Mouse (Mus musculus): ENCODE results near the gene Ahdc1. TPM values are rescaled to one million over a fixed set of nuclear protein-coding genes. Genes with fewer than 3 reads are reported as not detected.

The Ahdc1 gene
- total and polyA plus RNA-seq, 3 experiments = 2.5 to 8.8 TPM; not detected in 1

GRCm38 (mm10) chr4:132988581-132989355 is 22.3 kb upstream of the Ahdc1 start:
- Histone ChIP-seq H3K4me1 (ENCODE audit: control insufficient read depth in 1 of 2, insufficient read depth in 2 of 2, low read length in 2 of 2) (peaks cover 0 to 6% of the 10 kb centered on the region in 2 experiments; a peak in 1 of 4 replicates), H3K79me2 (ENCODE audit: control insufficient read depth, insufficient read depth, low read length, poor library complexity) (no peaks in the 10 kb centered on the region), H3K27ac (ENCODE audit: control insufficient read depth, low read depth, low read length) (no peak overlapping the region), H3K36me3 (ENCODE audit: control insufficient read depth in 1 of 2, insufficient read depth in 2 of 2, low read length in 2 of 2) (no peaks in the 10 kb centered on the region; a peak in 1 of 4 replicates), H3K9me3 (replicated peaks; ENCODE audit: insufficient read depth, low read length) (no peaks in the 10 kb centered on the region), H3K4me3 (ENCODE audit: control insufficient read depth in 1 of 2, insufficient read depth in 1 of 2, low read depth in 2 of 2, low read length in 2 of 2) (no peak overlapping the region), H3K9ac (ENCODE audit: control insufficient read depth, low read depth, low read length, poor library complexity, severe bottlenecking) (no peak overlapping the region), H3K27me3 (ENCODE audit: control insufficient read depth in 1 of 2, insufficient read depth in 2 of 2, low read length in 2 of 2) (peaks cover 0 to 4% of the 10 kb centered on the region in 2 experiments; a peak in 2 of 4 replicates)
- DNase-seq (ENCODE audit: low read depth, low spot score) = peak; percentile 66
- TF ChIP-seq POLR2A (IDR thresholded peaks at IDR 0.05; ENCODE audit: control insufficient read depth in 1 of 2, insufficient read depth in 1 of 2, low read depth in 1 of 2, low read length in 2 of 2, poor library complexity in 1 of 2) = no peak
- no peak for TF ChIP-seq USF2 (IDR thresholded peaks at IDR 0.05; ENCODE audit: borderline replicate concordance in 1 of 2, insufficient read depth in 1 of 2, low read depth in 1 of 2, low read length in 2 of 2)
- peak; percentile 15; the same call in 1 of the 2 replicates for TF ChIP-seq TAL1 (IDR thresholded peaks at IDR 0.05; ENCODE audit: low read length)
- TF ChIP-seq RCOR1 (IDR thresholded peaks at IDR 0.05; ENCODE audit: low read depth, low read length) = no peak
- TF ChIP-seq TCF12 (IDR thresholded peaks at IDR 0.05; ENCODE audit: low read depth, low read length) = peak; percentile 72
- peak; percentile 91 for TF ChIP-seq ZNF384 (IDR thresholded peaks at IDR 0.05; ENCODE audit: low read depth, low read length)
- no peak for TF ChIP-seq SMC3 (IDR thresholded peaks at IDR 0.05; ENCODE audit: low read depth, low read length)
- no peak for TF ChIP-seq CHD1 (IDR thresholded peaks at IDR 0.05; ENCODE audit: low read depth, low read length)
- no peak for TF ChIP-seq GABPA (IDR thresholded peaks at IDR 0.05; ENCODE audit: low read depth, low read length)
- TF ChIP-seq GATA1 (IDR thresholded peaks at IDR 0.05; ENCODE audit: low read depth, low read length) = 0 out of 2 replicates have a peak, but pooled peaks have one; percentile 21
- 0 out of 2 replicates have a peak, but pooled peaks have one; percentile 13 for TF ChIP-seq ETS1 (IDR thresholded peaks at IDR 0.05; ENCODE audit: low read depth, low read length)
- no peak for TF ChIP-seq USF1 (IDR thresholded peaks at IDR 0.05; ENCODE audit: low read depth, low read length)
- TF ChIP-seq EP300 (IDR thresholded peaks at IDR 0.05; ENCODE audit: low read depth in 1 of 2, low read length in 2 of 2) = peak in 1 of 2 experiments; percentile 40; a peak in 2 of 4 replicates

GRCm38 (mm10) chr4:132993553-132993952 is 17.5 kb upstream of the Ahdc1 start:
- TF ChIP-seq KAT2A (conservative IDR thresholded peaks at IDR 0.05; ENCODE audit: low read depth, low read length) (no peak), CTCF (IDR thresholded peaks at IDR 0.05 in 2 of 3, conservative IDR thresholded peaks at IDR 0.05 in 1 of 3; ENCODE audit: control insufficient read depth in 1 of 3, insufficient read depth in 1 of 3, low read depth in 2 of 3, low read length in 3 of 3, poor library complexity in 1 of 3, severe bottlenecking in 1 of 3) (no peak), MYB (IDR thresholded peaks at IDR 0.05; ENCODE audit: low read depth, low read length) (no peak), ELF1 (IDR thresholded peaks at IDR 0.05; ENCODE audit: low read depth, low read length) (no peak), RAD21 (IDR thresholded peaks at IDR 0.05; ENCODE audit: low read depth, low read length) (no peak), POLR2A (IDR thresholded peaks at IDR 0.05; ENCODE audit: control insufficient read depth in 1 of 2, insufficient read depth in 1 of 2, low read depth in 1 of 2, low read length in 2 of 2, poor library complexity in 1 of 2) (no peak), HCFC1 (IDR thresholded peaks at IDR 0.05; ENCODE audit: low read depth, low read length) (no peak), USF2 (IDR thresholded peaks at IDR 0.05; ENCODE audit: borderline replicate concordance in 1 of 2, insufficient read depth in 1 of 2, low read depth in 1 of 2, low read length in 2 of 2) (no peak), JUND (IDR thresholded peaks at IDR 0.05; ENCODE audit: low read depth, low read length) (no peak), EP300 (IDR thresholded peaks at IDR 0.05; ENCODE audit: low read depth in 1 of 2, low read length in 2 of 2) (no peak), POLR2AphosphoS5 (IDR thresholded peaks at IDR 0.05; ENCODE audit: borderline replicate concordance, low read depth, low read length) (no peak), GABPA (IDR thresholded peaks at IDR 0.05; ENCODE audit: low read depth, low read length) (no peak), MAZ (IDR thresholded peaks at IDR 0.05; ENCODE audit: low read depth, low read length) (no peak), ZKSCAN1 (IDR thresholded peaks at IDR 0.05; ENCODE audit: low read depth, low read length) (no peak), MEF2A (IDR thresholded peaks at IDR 0.05; ENCODE audit: extremely low read depth, insufficient replicate concordance, low read depth, low read length, poor library complexity, severe bottlenecking) (no peak), SMC3 (IDR thresholded peaks at IDR 0.05; ENCODE audit: low read depth, low read length) (no peak), MYC (IDR thresholded peaks at IDR 0.05; ENCODE audit: low read depth, low read length) (no peak), POLR2AphosphoS2 (IDR thresholded peaks at IDR 0.05; ENCODE audit: low read length) (no peak), MAFK (IDR thresholded peaks at IDR 0.05; ENCODE audit: borderline replicate concordance, low read depth, low read length) (no peak)
- Histone ChIP-seq H3K36me3 (ENCODE audit: control insufficient read depth in 1 of 2, insufficient read depth in 2 of 2, low read length in 2 of 2) (no peaks in the 10 kb centered on the region; a peak in 1 of 4 replicates), H3K27ac (ENCODE audit: control insufficient read depth, low read depth, low read length) (no peak overlapping the region), H3K9me3 (replicated peaks; ENCODE audit: insufficient read depth, low read length) (no peaks in the 10 kb centered on the region), H3K27me3 (ENCODE audit: control insufficient read depth in 1 of 2, insufficient read depth in 2 of 2, low read length in 2 of 2) (no peaks in the 10 kb centered on the region), H3K79me2 (ENCODE audit: control insufficient read depth, insufficient read depth, low read length, poor library complexity) (no peaks in the 10 kb centered on the region), H3K4me1 (ENCODE audit: control insufficient read depth in 1 of 2, insufficient read depth in 2 of 2, low read length in 2 of 2) (peaks cover 0 to 5% of the 10 kb centered on the region in 2 experiments; a peak in 1 of 4 replicates), H3K4me3 (ENCODE audit: control insufficient read depth in 1 of 2, insufficient read depth in 1 of 2, low read depth in 2 of 2, low read length in 2 of 2) (no peak overlapping the region), H3K9ac (ENCODE audit: control insufficient read depth, low read depth, low read length, poor library complexity, severe bottlenecking) (no peak overlapping the region)
- no peak for DNase-seq (ENCODE audit: low read depth, low spot score)

Measured in MEL (cell line).